In genomic region chr3:149348459-149348971, GRCm38 (mm10) we compare ENCODE assay signal across 18 mouse cellular contexts.
DNase-seq lines count a peak whose midpoint lies in the region; ATAC-seq lines count a peak whose summit lies in the region.
"Had no signal": no experiment of that assay in that cellular context is flagged by ENCODE, and none has a peak within 500 bp of the region (broad histone marks: within the 10 kb centered on the region; RNA-seq: fewer than 3 reads in every experiment).

No protein-coding gene starts in this region.

- no peaks in the 10 kb centered on the region for H3K9me3 ChIP-seq in heart, embryonic 14.5 days (ENCODE audit: control insufficient read depth, low read length)
- H3K9me3 ChIP-seq in lung, embryonic 15.5 days, result no peaks in the 10 kb centered on the region
- no peaks in the 10 kb centered on the region for H3K9me3 ChIP-seq in intestine, embryonic 15.5 days
- no peaks in the 10 kb centered on the region for H3K9me3 ChIP-seq in stomach, embryonic 15.5 days
- H3K9me3 ChIP-seq: embryonic facial prominence, embryonic 12.5 days; forebrain, embryonic 15.5 days; hindbrain, embryonic 13.5 days; limb, embryonic 12.5 days; liver, embryonic 15.5 days had no signal

- WGBS in heart, embryonic 14.5 days, result 42% methylated on average over 1 of the region's 1 CpGs
- whole genome bisulfite sequencing in lung, embryonic 15.5 days, result 49% methylated on average over 1 of the region's 1 CpGs
- 49% methylated on average over 1 of the region's 1 CpGs for WGBS in intestine, embryonic 15.5 days
- 43% methylated on average over 1 of the region's 1 CpGs for WGBS in stomach, embryonic 15.5 days

- no peaks in the 10 kb centered on the region for H3K36me3 ChIP-seq in heart, embryonic 14.5 days (ENCODE audit: control insufficient read depth, insufficient read depth, low read length)
- no peaks in the 10 kb centered on the region for H3K36me3 ChIP-seq in lung, embryonic 15.5 days
- no peaks in the 10 kb centered on the region for H3K36me3 ChIP-seq in intestine, embryonic 15.5 days
- no peaks in the 10 kb centered on the region for H3K36me3 ChIP-seq in stomach, embryonic 15.5 days
- H3K36me3 ChIP-seq: embryonic facial prominence, embryonic 12.5 days; forebrain, embryonic 15.5 days; hindbrain, embryonic 13.5 days; limb, embryonic 12.5 days; liver, embryonic 15.5 days had no signal

- H3K9ac ChIP-seq in heart, embryonic 14.5 days (ENCODE audit: low read length), result no peak overlapping the region
- H3K9ac ChIP-seq in lung, embryonic 15.5 days, result no peak overlapping the region
- no peak overlapping the region for H3K9ac ChIP-seq in intestine, embryonic 15.5 days
- no peak overlapping the region for H3K9ac ChIP-seq in stomach, embryonic 15.5 days
- H3K9ac ChIP-seq: embryonic facial prominence, embryonic 12.5 days; forebrain, embryonic 15.5 days; hindbrain, embryonic 13.5 days; limb, embryonic 12.5 days; liver, embryonic 15.5 days had no signal

- H3K4me2 ChIP-seq in heart, embryonic 14.5 days (ENCODE audit: low read length), result no peak overlapping the region
- peak overlapping the region; percentile 30; the same call in 1 of the 2 replicates for H3K4me2 ChIP-seq in lung, embryonic 15.5 days
- H3K4me2 ChIP-seq in intestine, embryonic 15.5 days (replicated peaks), result no peak overlapping the region
- no peak overlapping the region for H3K4me2 ChIP-seq in stomach, embryonic 15.5 days
- H3K4me2 ChIP-seq: embryonic facial prominence, embryonic 12.5 days; forebrain, embryonic 15.5 days; hindbrain, embryonic 13.5 days; limb, embryonic 12.5 days; liver, embryonic 15.5 days; midbrain, embryonic 11.5 days had no signal

- H3K4me3 ChIP-seq in heart, embryonic 14.5 days (ENCODE audit: control insufficient read depth in 1 of 2, insufficient read depth in 1 of 2, low read depth in 1 of 2, low read length in 2 of 2), result no peak overlapping the region
- H3K4me3 ChIP-seq in lung, embryonic 15.5 days, result no peak overlapping the region
- no peak overlapping the region for H3K4me3 ChIP-seq in intestine, embryonic 15.5 days (replicated peaks)
- H3K4me3 ChIP-seq in stomach, embryonic 15.5 days (replicated peaks), result no peak overlapping the region
- H3K4me3 ChIP-seq: embryonic facial prominence, embryonic 12.5 days; forebrain, embryonic 15.5 days; hindbrain, embryonic 13.5 days; limb, embryonic 12.5 days; liver, embryonic 15.5 days had no signal

- H3K27me3 ChIP-seq in heart, embryonic 14.5 days (ENCODE audit: control insufficient read depth, insufficient read depth, low read length), result no peaks in the 10 kb centered on the region
- no peaks in the 10 kb centered on the region for H3K27me3 ChIP-seq in lung, embryonic 15.5 days
- no peaks in the 10 kb centered on the region for H3K27me3 ChIP-seq in intestine, embryonic 15.5 days (replicated peaks)
- no peaks in the 10 kb centered on the region for H3K27me3 ChIP-seq in stomach, embryonic 15.5 days (replicated peaks)
- H3K27me3 ChIP-seq: embryonic facial prominence, embryonic 12.5 days; forebrain, embryonic 15.5 days; hindbrain, embryonic 13.5 days; limb, embryonic 12.5 days; liver, embryonic 15.5 days; Patski had no signal

- ATAC-seq in heart, embryonic 14.5 days (ENCODE audit: insufficient number of reproducible peaks, insufficient read depth, low FRiP score, low read depth), result no peak
- ATAC-seq in lung, embryonic 15.5 days (ENCODE audit: borderline replicate concordance, extremely low read depth, low FRiP score, low TSS enrichment), result no peak
- ATAC-seq in intestine, embryonic 15.5 days, result 0 out of 2 replicates have a peak, but pooled peaks have one; percentile 34
- no peak for ATAC-seq in stomach, embryonic 15.5 days (ENCODE audit: insufficient read depth, low FRiP score, low read depth)
- ATAC-seq in megakaryocyte progenitor cell, adult 5-6 weeks (replicated peaks; ENCODE audit: poor library complexity), result no peak
- ATAC-seq: Patski had no signal

- peak overlapping the region; percentile 38 to 69; a peak in 2 of 4 replicates for H3K27ac ChIP-seq in heart, embryonic 14.5 days (replicated peaks in 1 of 2; ENCODE audit: control insufficient read depth in 1 of 2, insufficient read depth in 1 of 2, low read depth in 2 of 2, low read length in 2 of 2)
- peak overlapping the region; percentile 70 for H3K27ac ChIP-seq in lung, embryonic 15.5 days
- H3K27ac ChIP-seq in intestine, embryonic 15.5 days, result 0 out of 2 replicates have a peak overlapping the region, but pooled peaks have one; percentile 2
- H3K27ac ChIP-seq in stomach, embryonic 15.5 days, result peak overlapping the region; percentile 54; the same call in 1 of the 2 replicates
- H3K27ac ChIP-seq: embryonic facial prominence, embryonic 12.5 days; forebrain, embryonic 15.5 days; hindbrain, embryonic 13.5 days; limb, embryonic 12.5 days; liver, embryonic 15.5 days had no signal

- no peak for DNase-seq in heart, adult 8-10 months (ENCODE audit: low spot score)
- DNase-seq in lung, postnatal 4 days, result no peak
- DNase-seq: adrenal gland, postnatal 25 days; cerebellum, adult 8-10 months; kidney, postnatal 4 days; right cerebral cortex, postnatal 14 days had no signal

- peaks cover 4 to 26% of the 10 kb centered on the region in 2 experiments for H3K4me1 ChIP-seq in heart, embryonic 14.5 days (ENCODE audit: control insufficient read depth in 2 of 2, insufficient read depth in 2 of 2, low read length in 2 of 2)
- peaks cover 18% of the 10 kb centered on the region for H3K4me1 ChIP-seq in lung, embryonic 15.5 days
- H3K4me1 ChIP-seq in intestine, embryonic 15.5 days (replicated peaks), result peaks cover 8% of the 10 kb centered on the region; the same call in 1 of the 2 replicates
- peaks cover 3% of the 10 kb centered on the region; the same call in 1 of the 2 replicates for H3K4me1 ChIP-seq in stomach, embryonic 15.5 days
- H3K4me1 ChIP-seq: embryonic facial prominence, embryonic 12.5 days; forebrain, embryonic 15.5 days; liver, embryonic 15.5 days had no signal

Comparison
In these comparisons a context has a peak if more than half of its experiments do, and no peak if none do; other contexts are left out.
1. H3K27ac ChIP-seq: peak in every context shown above with its lines; median percentile 70 in lung, embryonic 15.5 days; 54 in stomach, embryonic 15.5 days; 54 in heart, embryonic 14.5 days; 2 in intestine, embryonic 15.5 days.